Mouse (Mus musculus): ENCODE measurements around the gene Aurkb.

Gene Aurkb

GRCm38 (mm10) chr11:69036486-69037230, 8.8 kb upstream of the Aurkb start:
- DNase-seq = peak; percentile 85 to 87

GRCm38 (mm10) chr11:69037231-69038061, 8.0 kb upstream of the Aurkb start:
- DNase-seq = peak; percentile 78 to 86

- DNase-seq = no peak
These were observed 7.3 kb upstream of the Aurkb start for GRCm38 (mm10) chr11:69038173-69038572.

- DNase-seq = no peak
These were observed 938 bp downstream of the Aurkb start for GRCm38 (mm10) chr11:69046395-69046774.

- no peak for DNase-seq
These were observed 2.1 kb downstream of the Aurkb start for GRCm38 (mm10) chr11:69047592-69047991.

GRCm38 (mm10) chr11:69048151-69048550, 2.7 kb downstream of the Aurkb start:
- no peak for DNase-seq

- DNase-seq = no peak
These were observed 5.3 kb downstream of the Aurkb start for GRCm38 (mm10) chr11:69050748-69051147.

- DNase-seq = no peak
These were observed 6.3 kb downstream of the Aurkb start for GRCm38 (mm10) chr11:69051771-69052170.

- DNase-seq = no peak
These were observed 7.5 kb downstream of the Aurkb start for GRCm38 (mm10) chr11:69052824-69053421.

GRCm38 (mm10) chr11:69053848-69054247, 8.4 kb downstream of the Aurkb start:
- DNase-seq = no peak

GRCm38 (mm10) chr11:69058265-69058664, 12.8 kb downstream of the Aurkb start:
- no peak for DNase-seq

GRCm38 (mm10) chr11:69058729-69059356, 13.4 kb downstream of the Aurkb start:
- no peak for DNase-seq

GRCm38 (mm10) chr11:69059357-69059974, 14.0 kb downstream of the Aurkb start, which contains the start of gene Borcs6:
TSS of gene Borcs6 (plus strand) at chr11:69059717.
- peak; percentile 92 to 96 for DNase-seq

- peak in 1 of 2 experiments; percentile 80 for DNase-seq
These were observed 14.5 kb downstream of the Aurkb start for GRCm38 (mm10) chr11:69059975-69060411.

GRCm38 (mm10) chr11:69060448-69061254, 15.2 kb downstream of the Aurkb start:
- DNase-seq = peak; percentile 56 to 69

GRCm38 (mm10) chr11:69061255-69061912, 15.9 kb downstream of the Aurkb start:
- DNase-seq = peak in 1 of 2 experiments; percentile 26

GRCm38 (mm10) chr11:69062194-69062760, 16.8 kb downstream of the Aurkb start:
- peak; percentile 78 to 85 for DNase-seq

- DNase-seq = peak; percentile 96
These were observed 17.3 kb downstream of the Aurkb start for GRCm38 (mm10) chr11:69062761-69063224.

- peak; percentile 92 to 93 for DNase-seq
These were observed 18.2 kb downstream of the Aurkb start for GRCm38 (mm10) chr11:69063413-69064201.

Measured in kidney, postnatal 4 days (tissue).